11 mouse cellular contexts compared by ENCODE assay signal in the genomic region with DNA sequence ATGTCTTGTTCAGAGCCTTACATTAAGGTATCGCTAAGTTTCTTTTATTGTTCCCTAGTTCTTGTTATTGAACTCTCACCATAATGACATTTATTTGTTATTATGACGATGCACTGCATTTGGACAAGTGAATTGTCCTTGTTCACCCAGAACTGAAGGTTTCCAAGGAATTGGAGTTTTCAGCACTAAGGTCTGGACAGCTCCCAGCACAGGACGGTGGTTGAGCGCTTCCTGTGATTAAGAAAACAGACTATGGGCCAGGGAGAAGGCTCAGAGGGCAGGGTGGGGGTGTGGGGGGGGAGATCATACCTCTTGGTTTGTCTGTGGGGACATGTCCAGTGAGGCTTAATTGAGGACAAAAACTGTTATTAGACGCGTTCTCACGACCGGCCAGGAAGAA.
DNase-seq lines count a peak whose midpoint lies in the region; ATAC-seq and TF ChIP-seq lines count a peak whose summit lies in the region.
"Had no signal": no experiment of that assay in that cellular context is flagged by ENCODE, and none has a peak within 500 bp of the region (broad histone marks: within the 10 kb centered on the region; RNA-seq: fewer than 3 reads in every experiment).

No protein-coding gene starts in this region.

- ATAC-seq in embryonic facial prominence, embryonic 11.5 days (replicated peaks; ENCODE audit: insufficient number of reproducible peaks, low FRiP score, low TSS enrichment, low read depth) = no peak
- no peak for ATAC-seq in stomach, postnatal 0 days (ENCODE audit: low FRiP score, low TSS enrichment)
- no peak for ATAC-seq in heart, embryonic 12.5 days (ENCODE audit: insufficient number of reproducible peaks, low FRiP score)
- ATAC-seq: CD4-positive, CD25-positive, alpha-beta regulatory T cell, adult 4 months had no signal

- intact Hi-C loops in left cerebral cortex, adult 2 months (cut with DNase I) = no loop called here

- no peaks in the 10 kb centered on the region for H3K36me3 ChIP-seq in embryonic facial prominence, embryonic 11.5 days (replicated peaks; ENCODE audit: control insufficient read depth, insufficient read depth, low read depth, low read length)
- H3K36me3 ChIP-seq in stomach, postnatal 0 days (ENCODE audit: control insufficient read depth, insufficient read depth, low read length) = no peaks in the 10 kb centered on the region
- H3K36me3 ChIP-seq in heart, embryonic 12.5 days = no peaks in the 10 kb centered on the region

- TF ChIP-seq CTCF in stomach, postnatal 0 days (IDR thresholded peaks at IDR 0.05; ENCODE audit: low read depth) = no peak
- TF ChIP-seq CTCF in left cerebral cortex, adult 2 months (IDR thresholded peaks at IDR 0.05) = no peak

- no peak overlapping the region for H3K27ac ChIP-seq in embryonic facial prominence, embryonic 11.5 days (replicated peaks; ENCODE audit: low read depth, low read length)
- no peak overlapping the region for H3K27ac ChIP-seq in stomach, postnatal 0 days (replicated peaks)
- H3K27ac ChIP-seq in left cerebral cortex, adult 2 months = no peak overlapping the region
- no peak overlapping the region for H3K27ac ChIP-seq in heart, embryonic 12.5 days (ENCODE audit: poor library complexity, severe bottlenecking)
- H3K27ac ChIP-seq: liver, embryonic 14.5 days had no signal

- WGBS in embryonic facial prominence, embryonic 11.5 days = 71% methylated on average over 8 of the region's 8 CpGs
- WGBS in stomach, postnatal 0 days = 64% methylated on average over 8 of the region's 8 CpGs
- WGBS in heart, embryonic 12.5 days = 66% methylated on average over 8 of the region's 8 CpGs

- no peak overlapping the region for H3K9ac ChIP-seq in embryonic facial prominence, embryonic 11.5 days (replicated peaks; ENCODE audit: low read length)
- no peak overlapping the region for H3K9ac ChIP-seq in stomach, postnatal 0 days (ENCODE audit: low read length)
- no peak overlapping the region for H3K9ac ChIP-seq in heart, embryonic 12.5 days
- H3K9ac ChIP-seq: liver, embryonic 14.5 days had no signal

- TF ChIP-seq EP300 in stomach, postnatal 0 days (optimal IDR thresholded peaks at IDR 0.05) = no peak

- no peaks in the 10 kb centered on the region for H3K9me3 ChIP-seq in embryonic facial prominence, embryonic 11.5 days (replicated peaks; ENCODE audit: control insufficient read depth, low read length)
- no peaks in the 10 kb centered on the region for H3K9me3 ChIP-seq in stomach, postnatal 0 days (ENCODE audit: control insufficient read depth, low read length)
- H3K9me3 ChIP-seq in heart, embryonic 12.5 days (replicated peaks) = no peaks in the 10 kb centered on the region

- peak; percentile 24 for DNase-seq in gastrocnemius, postnatal 10 days
- no peak for DNase-seq in gastrocnemius, adult 18-20 months (ENCODE audit: low spot score)
- DNase-seq in ovary, postnatal 14 days (ENCODE audit: low spot score) = peak; percentile 22
- DNase-seq in ovary, postnatal 10 days (ENCODE audit: low spot score) = no peak
- peak; percentile 86 for DNase-seq in embryonic facial prominence, embryonic 11.5 days (ENCODE audit: low spot score)
- peak; percentile 23 for DNase-seq in stomach, postnatal 0 days (ENCODE audit: low spot score)
- no peak for DNase-seq in left cerebral cortex, adult 2 months (ENCODE audit: extremely low spot score in 1 of 2, low spot score in 2 of 2)
- DNase-seq: cerebellum, adult 11 months had no signal

- H3K4me1 ChIP-seq in embryonic facial prominence, embryonic 11.5 days (ENCODE audit: control insufficient read depth, insufficient read depth, low read length) = no peaks in the 10 kb centered on the region
- H3K4me1 ChIP-seq in stomach, postnatal 0 days (replicated peaks; ENCODE audit: control insufficient read depth, insufficient read depth) = no peaks in the 10 kb centered on the region
- H3K4me1 ChIP-seq in heart, embryonic 12.5 days (replicated peaks) = no peaks in the 10 kb centered on the region

- H3K27me3 ChIP-seq in embryonic facial prominence, embryonic 11.5 days (ENCODE audit: control insufficient read depth, insufficient read depth, low read length) = no peaks in the 10 kb centered on the region
- no peaks in the 10 kb centered on the region for H3K27me3 ChIP-seq in stomach, postnatal 0 days (ENCODE audit: control insufficient read depth, insufficient read depth, low read length)
- no peaks in the 10 kb centered on the region for H3K27me3 ChIP-seq in heart, embryonic 12.5 days (replicated peaks)

- H3K4me3 ChIP-seq in embryonic facial prominence, embryonic 11.5 days (ENCODE audit: low read depth, low read length) = no peak overlapping the region
- no peak overlapping the region for H3K4me3 ChIP-seq in stomach, postnatal 0 days (ENCODE audit: low read depth, low read length)
- H3K4me3 ChIP-seq in left cerebral cortex, adult 2 months = no peak overlapping the region
- no peak overlapping the region for H3K4me3 ChIP-seq in heart, embryonic 12.5 days

- H3K4me2 ChIP-seq in embryonic facial prominence, embryonic 11.5 days (ENCODE audit: low read depth, low read length) = no peak overlapping the region
- H3K4me2 ChIP-seq in stomach, postnatal 0 days (replicated peaks; ENCODE audit: low read depth) = no peak overlapping the region
- no peak overlapping the region for H3K4me2 ChIP-seq in heart, embryonic 12.5 days

Comparison
In these comparisons a context has a peak if more than half of its experiments do, and no peak if none do; other contexts are left out.
1. DNase-seq: peak in gastrocnemius, postnatal 10 days (single experiment), ovary, postnatal 14 days (single experiment), embryonic facial prominence, embryonic 11.5 days (single experiment) and stomach, postnatal 0 days (single experiment); none in gastrocnemius, adult 18-20 months (single experiment), ovary, postnatal 10 days (single experiment) and left cerebral cortex, adult 2 months (0 of 2).